In the genomic region with DNA sequence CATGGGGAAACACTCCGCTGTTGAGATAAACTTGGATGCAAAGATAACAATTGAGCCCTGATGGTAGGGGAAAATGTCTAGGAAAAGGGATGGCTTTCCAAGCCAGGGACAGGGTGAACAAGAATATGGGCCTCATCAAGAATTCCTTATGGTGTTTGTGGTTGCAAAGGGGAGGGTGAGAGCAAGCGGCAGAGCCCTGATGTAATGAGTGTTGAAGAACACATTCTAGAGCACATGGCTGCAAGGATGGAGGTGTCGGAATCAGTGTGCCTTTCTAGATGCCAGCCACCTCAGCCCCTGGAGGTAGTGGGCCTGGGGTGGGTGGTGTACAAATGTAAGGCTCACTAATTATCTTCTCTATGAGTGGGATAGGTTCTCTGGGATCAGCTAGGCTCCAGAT, we compare ENCODE assay signal across 15 mouse cellular contexts.
"Had no signal": no experiment of that assay in that cellular context is flagged by ENCODE, and none has a peak within 500 bp of the region (broad histone marks: within the 10 kb centered on the region; RNA-seq: fewer than 3 reads in every experiment).

No protein-coding gene starts in this region.

- DNase-seq: kidney, adult 11 months; kidney, adult 8-10 months; kidney, postnatal 10 days; kidney, postnatal 36 days; left cerebral cortex, postnatal 4 days; liver, postnatal 0 days; lung, embryonic 14.5 days; right cerebral cortex, adult 18-20 months; right cerebral cortex, postnatal 14 days; right cerebral cortex, postnatal 4 days; thymus, adult 2 months; thymus, postnatal 14 days; thymus, postnatal 4 days had no signal

- ATAC-seq: liver, postnatal 0 days; lung, postnatal 0 days; midbrain, embryonic 15.5 days had no signal
